ENCODE assay signal across 26 mouse cellular contexts in the genomic region with DNA sequence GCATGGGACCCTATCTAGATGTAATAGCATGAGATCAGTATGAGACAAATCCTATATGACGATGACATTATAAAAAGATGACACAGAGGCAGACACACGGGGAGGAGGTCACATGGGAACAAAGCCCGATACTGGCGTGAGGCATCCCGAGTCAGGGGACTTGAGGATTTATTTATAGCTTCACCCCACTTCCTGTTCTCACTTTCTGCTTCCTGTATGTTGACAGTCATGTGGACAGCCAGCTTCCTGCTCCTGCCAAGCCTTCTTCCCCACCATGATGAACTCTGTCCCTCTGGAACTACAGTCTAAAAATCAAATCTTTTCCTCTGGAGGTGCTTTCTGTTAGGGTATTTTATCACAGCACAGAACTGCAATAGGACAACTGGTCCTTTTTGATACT.
DNase-seq lines count a peak whose midpoint lies in the region; ATAC-seq and TF ChIP-seq lines count a peak whose summit lies in the region.
"Had no signal": no experiment of that assay in that cellular context is flagged by ENCODE, and none has a peak within 500 bp of the region (broad histone marks: within the 10 kb centered on the region; RNA-seq: fewer than 3 reads in every experiment).

No protein-coding gene starts in this region.

- ATAC-seq in lung, postnatal 0 days = peak; percentile 33; the same call in 1 of the 2 replicates
- no peak for ATAC-seq in intestine, embryonic 15.5 days
- ATAC-seq: activated CD4-positive, CD25-positive, alpha-beta regulatory T cell, adult 4 months; forebrain, embryonic 13.5 days; hindbrain, embryonic 16.5 days; intestine, embryonic 16.5 days had no signal

- no peak for TF ChIP-seq EP300 in lung, postnatal 0 days (IDR thresholded peaks at IDR 0.05)

- H3K9ac ChIP-seq in lung, postnatal 0 days (replicated peaks; ENCODE audit: low read depth) = no peak overlapping the region
- H3K9ac ChIP-seq in intestine, embryonic 15.5 days = no peak overlapping the region
- H3K9ac ChIP-seq: forebrain, embryonic 13.5 days; heart, embryonic 12.5 days; midbrain, embryonic 12.5 days; neural tube, embryonic 12.5 days had no signal

- no peak for TF ChIP-seq POLR2A in bone marrow macrophage, adult 2 months (IDR thresholded peaks at IDR 0.05; ENCODE audit: borderline replicate concordance, low read depth, low read length)

- no peaks in the 10 kb centered on the region for H3K9me3 ChIP-seq in lung, postnatal 0 days (ENCODE audit: low read length)
- no peaks in the 10 kb centered on the region for H3K9me3 ChIP-seq in intestine, embryonic 15.5 days
- no peaks in the 10 kb centered on the region for H3K9me3 ChIP-seq in hindbrain, embryonic 10.5 days
- H3K9me3 ChIP-seq: forebrain, embryonic 13.5 days; heart, embryonic 12.5 days; midbrain, embryonic 12.5 days; neural tube, embryonic 12.5 days had no signal

- H3K36me3 ChIP-seq in lung, postnatal 0 days (ENCODE audit: insufficient read depth, low read length) = no peaks in the 10 kb centered on the region
- H3K36me3 ChIP-seq in intestine, embryonic 15.5 days = no peaks in the 10 kb centered on the region
- no peaks in the 10 kb centered on the region for H3K36me3 ChIP-seq in hindbrain, embryonic 10.5 days
- H3K36me3 ChIP-seq: heart, embryonic 12.5 days; midbrain, embryonic 12.5 days; neural tube, embryonic 12.5 days had no signal

- H3K4me2 ChIP-seq in lung, postnatal 0 days (replicated peaks; ENCODE audit: low read depth, low read length) = no peak overlapping the region
- H3K4me2 ChIP-seq in intestine, embryonic 15.5 days (replicated peaks) = no peak overlapping the region
- H3K4me2 ChIP-seq: forebrain, embryonic 13.5 days; heart, embryonic 12.5 days; midbrain, embryonic 12.5 days; neural tube, embryonic 12.5 days had no signal

- DNase-seq in lung, postnatal 0 days (ENCODE audit: low spot score) = no peak
- no peak for DNase-seq in lung, postnatal 25 days (ENCODE audit: low spot score)
- peak; percentile 2 for DNase-seq in induced T-regulatory cell, adult 2 months (ENCODE audit: low read depth)
- no peak for DNase-seq in layer of hippocampus, adult 2 months (ENCODE audit: low spot score in 2 of 2)
- no peak for DNase-seq in hindbrain, embryonic 10.5 days (ENCODE audit: low spot score)
- DNase-seq: adrenal gland, adult 2 months; cerebellum, adult 8-10 months; cerebellum, postnatal 25 days; gastrocnemius, postnatal 14 days; heart, adult 18-20 months; kidney, adult 8-10 months; kidney, postnatal 14 days; liver; lung, postnatal 10 days; thymus, postnatal 4 days had no signal

- no peaks in the 10 kb centered on the region for H3K27me3 ChIP-seq in lung, postnatal 0 days (replicated peaks; ENCODE audit: insufficient read depth, low read length)
- no peaks in the 10 kb centered on the region for H3K27me3 ChIP-seq in intestine, embryonic 15.5 days (replicated peaks)
- H3K27me3 ChIP-seq in hindbrain, embryonic 10.5 days (ENCODE audit: insufficient read depth, poor library complexity, severe bottlenecking) = no peaks in the 10 kb centered on the region
- H3K27me3 ChIP-seq: forebrain, embryonic 13.5 days; heart, embryonic 12.5 days; megakaryocyte, embryonic 14.5 days; midbrain, embryonic 12.5 days; neural tube, embryonic 12.5 days had no signal

- H3K4me3 ChIP-seq in lung, postnatal 0 days (ENCODE audit: low read depth, low read length) = no peak overlapping the region
- H3K4me3 ChIP-seq in bone marrow macrophage, adult 2 months (ENCODE audit: insufficient read depth, low read length) = no peak overlapping the region
- no peak overlapping the region for H3K4me3 ChIP-seq in intestine, embryonic 15.5 days (replicated peaks)
- no peak overlapping the region for H3K4me3 ChIP-seq in layer of hippocampus, adult 2 months
- no peak overlapping the region for H3K4me3 ChIP-seq in hindbrain, embryonic 10.5 days
- H3K4me3 ChIP-seq: forebrain, embryonic 13.5 days; heart, embryonic 12.5 days; megakaryocyte, embryonic 14.5 days; midbrain, embryonic 12.5 days; myocyte; neural tube, embryonic 12.5 days had no signal

- no peak overlapping the region for H3K27ac ChIP-seq in lung, postnatal 0 days (ENCODE audit: low read length)
- peak overlapping the region; percentile 86 for H3K27ac ChIP-seq in bone marrow macrophage, adult 2 months (ENCODE audit: insufficient read depth, low read depth, low read length)
- no peak overlapping the region for H3K27ac ChIP-seq in intestine, embryonic 15.5 days
- no peak overlapping the region for H3K27ac ChIP-seq in layer of hippocampus, adult 2 months
- no peak overlapping the region for H3K27ac ChIP-seq in hindbrain, embryonic 10.5 days
- H3K27ac ChIP-seq: forebrain, embryonic 13.5 days; midbrain, embryonic 12.5 days; neural tube, embryonic 12.5 days had no signal

- 46% methylated on average over 5 of the region's 5 CpGs for WGBS in lung, postnatal 0 days
- 78% methylated on average over 5 of the region's 5 CpGs for WGBS in intestine, embryonic 15.5 days
- WGBS in hindbrain, embryonic 10.5 days = 86% methylated on average over 5 of the region's 5 CpGs

- no peaks in the 10 kb centered on the region for H3K4me1 ChIP-seq in lung, postnatal 0 days (ENCODE audit: insufficient read depth, low read depth, low read length)
- H3K4me1 ChIP-seq in bone marrow macrophage, adult 2 months (ENCODE audit: control insufficient read depth, insufficient read depth, low read length) = peaks cover 24% of the 10 kb centered on the region
- no peaks in the 10 kb centered on the region; the same call in 1 of the 2 replicates for H3K4me1 ChIP-seq in intestine, embryonic 15.5 days (replicated peaks)
- peaks cover 10% of the 10 kb centered on the region for H3K4me1 ChIP-seq in hindbrain, embryonic 10.5 days (replicated peaks)
- H3K4me1 ChIP-seq: forebrain, embryonic 13.5 days; midbrain, embryonic 12.5 days had no signal

- TF ChIP-seq CTCF in lung, postnatal 0 days (IDR thresholded peaks at IDR 0.05) = no peak
- TF ChIP-seq CTCF in bone marrow macrophage, adult 2 months (IDR thresholded peaks at IDR 0.05; ENCODE audit: low read depth, low read length) = no peak
- TF ChIP-seq CTCF in layer of hippocampus, adult 2 months (conservative IDR thresholded peaks at IDR 0.05) = no peak
